Mouse (Mus musculus): ENCODE measurements around the gene C1qtnf6. TPM values are rescaled to one million over a fixed set of nuclear protein-coding genes. Genes with fewer than 3 reads are reported as not detected.

C1qtnf6 gene
- polyA plus RNA-seq, 2 experiments: 60.1 to 89.1 TPM

DNA sequence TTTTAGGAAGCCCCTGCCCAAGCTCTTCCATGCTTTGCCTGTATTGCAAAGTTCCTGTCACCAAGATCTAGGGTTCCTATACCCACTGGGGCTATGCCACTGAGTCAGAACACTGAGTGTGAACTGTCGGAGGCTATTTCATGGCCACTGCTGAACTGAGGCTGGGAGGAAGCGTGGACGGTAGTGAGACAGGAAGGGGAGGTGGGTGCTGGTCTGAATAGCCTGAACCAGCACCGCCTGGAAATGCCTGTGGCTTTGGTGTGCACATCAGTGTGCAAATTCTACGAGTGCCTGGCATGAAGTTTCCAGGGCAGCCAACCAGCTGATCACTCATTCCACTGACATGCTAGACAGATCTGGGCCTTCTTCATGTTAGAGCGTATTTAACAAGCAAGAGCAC is 9.3 kb downstream of the C1qtnf6 start:
- no peak overlapping the region for H3K4me2 ChIP-seq (replicated peaks; ENCODE audit: low read depth, low read length, severe bottlenecking)
- H3K4me1 ChIP-seq (ENCODE audit: control insufficient read depth, insufficient read depth, low read length): peaks cover 4% of the 10 kb centered on the region; the same call in 1 of the 2 replicates
- no peak overlapping the region for H3K9ac ChIP-seq (ENCODE audit: low read depth, low read length, severe bottlenecking)
- H3K27ac ChIP-seq (replicated peaks; ENCODE audit: low read depth, low read length): no peak overlapping the region
- TF ChIP-seq POLR2A (IDR thresholded peaks at IDR 0.05; ENCODE audit: borderline replicate concordance, extremely low read depth, insufficient read depth, insufficient read length): no peak
- no peak for DNase-seq (ENCODE audit: low spot score)
- no peaks in the 10 kb centered on the region for H3K27me3 ChIP-seq (ENCODE audit: control insufficient read depth, insufficient read depth, low read length)
- 80% methylated on average over 6 of the region's 6 CpGs for WGBS
- H3K4me3 ChIP-seq (replicated peaks; ENCODE audit: low read length): no peak overlapping the region
- H3K36me3 ChIP-seq (ENCODE audit: control insufficient read depth, insufficient read depth, low read length): peaks cover 9% of the 10 kb centered on the region
- no peak for ATAC-seq (ENCODE audit: low FRiP score, low read depth)
- H3K9me3 ChIP-seq (ENCODE audit: control insufficient read depth, low read length): no peaks in the 10 kb centered on the region

DNA sequence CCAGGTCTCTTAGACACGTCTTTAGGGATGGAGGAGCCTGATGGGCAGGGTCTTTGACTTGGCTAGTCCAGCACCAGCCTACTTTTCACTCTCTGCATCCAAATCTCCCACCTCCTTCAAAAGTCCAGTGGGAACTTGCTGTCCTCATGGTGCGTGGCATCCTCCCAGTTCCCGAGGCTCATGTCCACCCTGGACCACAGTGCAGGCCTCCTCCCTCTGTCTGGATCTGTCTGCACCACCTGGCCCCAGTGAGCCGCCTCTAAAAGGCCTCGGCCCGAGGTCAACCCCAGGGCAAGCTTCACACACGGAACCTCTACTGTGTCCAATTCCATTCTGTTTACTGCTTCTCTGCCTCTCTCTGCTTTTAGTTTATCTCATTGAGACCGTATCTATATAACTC is 9.9 kb downstream of the C1qtnf6 start:
- no peak for TF ChIP-seq POLR2A (IDR thresholded peaks at IDR 0.05; ENCODE audit: borderline replicate concordance, extremely low read depth, insufficient read depth, insufficient read length)
- 63% methylated on average over 8 of the region's 8 CpGs for WGBS

DNA sequence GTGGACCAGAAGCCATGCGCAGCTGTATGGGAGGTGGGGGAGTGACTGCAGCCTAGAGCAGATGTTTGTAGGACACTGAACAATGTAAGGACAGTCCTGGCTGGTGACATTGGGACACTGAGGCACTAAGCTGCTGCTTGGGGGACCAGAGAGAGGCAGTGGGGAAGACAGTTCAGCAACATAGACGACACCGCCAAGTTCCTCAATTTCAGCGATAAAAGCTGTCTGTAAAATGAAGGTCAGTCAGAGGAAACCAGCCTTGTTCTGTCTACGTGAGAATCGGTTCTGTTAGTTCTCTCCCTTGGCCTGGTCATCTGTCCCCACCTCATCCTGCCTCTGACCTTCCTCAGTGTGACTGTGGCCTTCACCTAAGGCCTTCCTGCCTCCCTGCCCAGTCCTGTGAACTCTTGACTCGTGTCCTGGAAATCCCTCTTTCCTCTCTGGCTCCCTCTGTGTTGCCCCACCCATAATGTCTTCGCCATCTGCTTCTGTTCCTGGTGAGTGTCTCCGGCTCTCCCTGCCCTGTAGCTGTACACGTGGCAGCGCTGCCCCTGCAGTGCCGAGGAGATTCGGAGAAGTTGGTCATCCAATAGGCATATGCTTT is 11.0 kb downstream of the C1qtnf6 start:
- TF ChIP-seq POLR2A (IDR thresholded peaks at IDR 0.05; ENCODE audit: borderline replicate concordance, extremely low read depth, insufficient read depth, insufficient read length): no peak
- H3K9me3 ChIP-seq (ENCODE audit: control insufficient read depth, low read length): no peaks in the 10 kb centered on the region
- WGBS: 73% methylated on average over 13 of the region's 13 CpGs
- H3K27ac ChIP-seq (replicated peaks; ENCODE audit: low read depth, low read length): no peak overlapping the region
- no peak overlapping the region for H3K4me2 ChIP-seq (replicated peaks; ENCODE audit: low read depth, low read length, severe bottlenecking)
- no peak for ATAC-seq (ENCODE audit: low FRiP score, low read depth)
- H3K4me3 ChIP-seq (replicated peaks; ENCODE audit: low read length): no peak overlapping the region
- no peak for DNase-seq (ENCODE audit: low spot score)
- peaks cover 11% of the 10 kb centered on the region for H3K4me1 ChIP-seq (ENCODE audit: control insufficient read depth, insufficient read depth, low read length)
- H3K36me3 ChIP-seq (ENCODE audit: control insufficient read depth, insufficient read depth, low read length): peaks cover 5% of the 10 kb centered on the region; the same call in 1 of the 2 replicates
- no peaks in the 10 kb centered on the region for H3K27me3 ChIP-seq (ENCODE audit: control insufficient read depth, insufficient read depth, low read length)
- H3K9ac ChIP-seq (ENCODE audit: low read depth, low read length, severe bottlenecking): no peak overlapping the region

More for the DNA sequence above, 9.9 kb downstream of the C1qtnf6 start:
- Histone ChIP-seq H3K9me3 (ENCODE audit: control insufficient read depth, low read length) (no peaks in the 10 kb centered on the region), H3K4me3 (replicated peaks; ENCODE audit: low read length) (no peak overlapping the region), H3K36me3 (ENCODE audit: control insufficient read depth, insufficient read depth, low read length) (peaks cover 9% of the 10 kb centered on the region), H3K27ac (replicated peaks; ENCODE audit: low read depth, low read length) (no peak overlapping the region), H3K4me2 (replicated peaks; ENCODE audit: low read depth, low read length, severe bottlenecking) (no peak overlapping the region), H3K27me3 (ENCODE audit: control insufficient read depth, insufficient read depth, low read length) (no peaks in the 10 kb centered on the region), H3K9ac (ENCODE audit: low read depth, low read length, severe bottlenecking) (no peak overlapping the region), H3K4me1 (ENCODE audit: control insufficient read depth, insufficient read depth, low read length) (peaks cover 4% of the 10 kb centered on the region; the same call in 1 of the 2 replicates)
- ATAC-seq (ENCODE audit: low FRiP score, low read depth) (no peak), DNase-seq (ENCODE audit: low spot score) (no peak)

GRCm38 (mm10) chr15:78518221-78518620 is 13.0 kb downstream of the C1qtnf6 start:
- no peak overlapping the region for H3K27ac ChIP-seq (replicated peaks; ENCODE audit: low read depth, low read length)
- 47% methylated on average over 7 of the region's 7 CpGs for WGBS
- H3K27me3 ChIP-seq (ENCODE audit: control insufficient read depth, insufficient read depth, low read length): no peaks in the 10 kb centered on the region
- H3K4me3 ChIP-seq (replicated peaks; ENCODE audit: low read length): no peak overlapping the region
- H3K36me3 ChIP-seq (ENCODE audit: control insufficient read depth, insufficient read depth, low read length): no peaks in the 10 kb centered on the region
- H3K4me1 ChIP-seq (ENCODE audit: control insufficient read depth, insufficient read depth, low read length): peaks cover 18% of the 10 kb centered on the region
- DNase-seq (ENCODE audit: low spot score): no peak
- no peak for TF ChIP-seq POLR2A (IDR thresholded peaks at IDR 0.05; ENCODE audit: borderline replicate concordance, extremely low read depth, insufficient read depth, insufficient read length)
- H3K9ac ChIP-seq (ENCODE audit: low read depth, low read length, severe bottlenecking): no peak overlapping the region
- ATAC-seq (ENCODE audit: low FRiP score, low read depth): no peak
- H3K4me2 ChIP-seq (replicated peaks; ENCODE audit: low read depth, low read length, severe bottlenecking): no peak overlapping the region
- H3K9me3 ChIP-seq (ENCODE audit: control insufficient read depth, low read length): no peaks in the 10 kb centered on the region

GRCm38 (mm10) chr15:78515759-78516158 is 15.5 kb downstream of the C1qtnf6 start:
- H3K27me3 ChIP-seq (ENCODE audit: control insufficient read depth, insufficient read depth, low read length): no peaks in the 10 kb centered on the region
- no peak overlapping the region for H3K27ac ChIP-seq (replicated peaks; ENCODE audit: low read depth, low read length)
- H3K36me3 ChIP-seq (ENCODE audit: control insufficient read depth, insufficient read depth, low read length): no peaks in the 10 kb centered on the region
- no peak overlapping the region for H3K4me3 ChIP-seq (replicated peaks; ENCODE audit: low read length)
- H3K9ac ChIP-seq (ENCODE audit: low read depth, low read length, severe bottlenecking): no peak overlapping the region
- no peak for TF ChIP-seq POLR2A (IDR thresholded peaks at IDR 0.05; ENCODE audit: borderline replicate concordance, extremely low read depth, insufficient read depth, insufficient read length)
- H3K4me1 ChIP-seq (ENCODE audit: control insufficient read depth, insufficient read depth, low read length): peaks cover 18% of the 10 kb centered on the region
- ATAC-seq (ENCODE audit: low FRiP score, low read depth): no peak
- no peaks in the 10 kb centered on the region for H3K9me3 ChIP-seq (ENCODE audit: control insufficient read depth, low read length)
- no peak overlapping the region for H3K4me2 ChIP-seq (replicated peaks; ENCODE audit: low read depth, low read length, severe bottlenecking)
- DNase-seq (ENCODE audit: low spot score): no peak
- WGBS: 71% methylated on average over 6 of the region's 6 CpGs

All from limb, embryonic 14.5 days (tissue).